Mouse (Mus musculus) lung, postnatal 0 days (tissue): ENCODE measurements at regions not wholly inside any gene's neighbourhood (a gene's known extent, or its start where the extent isn't known, plus 50 kb on each side); places are given as distances from the start of the nearest gene placed in this dataset.

Experiments
- CTCF ChIP-seq: IDR thresholded peaks from 2 replicates; pipeline ENCODE4 v1.5.1; 2016; ENCODE audit warnings: antibody characterized with exemption, mild to moderate bottlenecking
- EP300 ChIP-seq: IDR thresholded peaks from 2 replicates; pipeline ENCODE4 v1.6.1; 2016; ENCODE audit warnings: antibody characterized with exemption, mild to moderate bottlenecking, control low read depth

GRCm38 (mm10) chr14:28660872-28661588, 156.5 kb downstream of the Wnt5a start:
- TF ChIP-seq CTCF (no peak), EP300 (no peak)
